Mouse (Mus musculus) hindbrain, postnatal 0 days (tissue): ENCODE data around the gene Myh14. TPM values are rescaled to one million over a fixed set of nuclear protein-coding genes. Genes with fewer than 3 reads are reported as not detected.

Source experiments
- ATAC-seq: fragments of 200-750 bp; cut with Nextera tagmentation; 2 replicates; pipeline ENCODE4 v1.8.0; 2017; ENCODE audit warnings: mild to moderate bottlenecking, moderate TSS enrichment, moderate library complexity
- DNase-seq: peaks from one replicate; pipeline ENCODE4 v3.0.0-alpha.2; 2015; ENCODE audit warnings: low spot score
- H3K27ac ChIP-seq: fragments of 300-500 bp; sonication (generic); 2 replicates; pipeline ENCODE4 v1.5.1; 2014; ENCODE audit warnings: mild to moderate bottlenecking
- H3K27me3 ChIP-seq: fragments of 300-500 bp; sonication (generic); 2 replicates; pipeline ENCODE4 v1.6.1; 2014; ENCODE audit warnings: low read length, mixed read lengths; ENCODE audit not compliant: insufficient read depth
- H3K36me3 ChIP-seq: fragments of 300-500 bp; sonication (generic); 2 replicates; pipeline ENCODE4 v1.6.1; 2014; ENCODE audit warnings: low read length, mixed read lengths; ENCODE audit not compliant: insufficient read depth
- H3K4me1 ChIP-seq: fragments of 300-500 bp; sonication (generic); 2 replicates; pipeline ENCODE4 v1.6.1; 2014; ENCODE audit warnings: antibody characterized with exemption, low read length, mixed read lengths; ENCODE audit not compliant: insufficient read depth
- H3K4me2 ChIP-seq: fragments of 300-500 bp; sonication (generic); 2 replicates; pipeline ENCODE4 v1.6.1; 2014; ENCODE audit warnings: low read depth, mild to moderate bottlenecking, low read length, moderate library complexity, mixed read lengths
- H3K4me3 ChIP-seq: fragments of 300-500 bp; sonication (generic); 2 replicates; pipeline ENCODE4 v1.5.1; 2014; ENCODE audit warnings: low read length
- H3K9ac ChIP-seq: fragments of 300-500 bp; sonication (generic); replicated peaks from 2 replicates; pipeline ENCODE4 v1.6.1; 2014; ENCODE audit warnings: mild to moderate bottlenecking, low read length, moderate library complexity, mixed read lengths
- H3K9me3 ChIP-seq: fragments of 300-500 bp; sonication (generic); 2 replicates; pipeline ENCODE4 v1.6.1; 2016; ENCODE audit warnings: low read length, mixed read lengths
- CTCF ChIP-seq: IDR thresholded peaks from 2 replicates; pipeline ENCODE4 v1.5.1; 2016; ENCODE audit warnings: antibody characterized with exemption, control low read depth, low read depth
- WGBS: fragments of 180-500 bp; shearing (Covaris S2); extraction: QIAGEN DNeasy Blood & Tissue Kit; methylation state at CpG from one replicate; pipeline ENCODE4 v1.1.7; 2014; 5-methylcytosine and 5-hydroxymethylcytosine counted together
- polyA plus RNA-seq: library from polyadenylated mRNA; unstranded; fragments of >200 nt; fragmentation: Nextera tagmentation; extraction: Ambion mirVana; gene quantifications from 2 replicates; pipeline ENCODE4 v1.2.1, GENCODE M21; 2015
- total RNA-seq: library from RNA; depleted of rRNA; stranded (reverse); fragments of >200 nt; gene quantifications from 2 replicates; pipeline ENCODE4 v1.2.3, GENCODE M21; 2014; rRNA removed

The Myh14 gene
- total and polyA plus RNA-seq, 2 experiments from 2014 or later: 9.3 to 9.7 TPM

- no peak for TF ChIP-seq CTCF
- ATAC-seq: no peak
- Histone ChIP-seq H3K4me1 (peaks cover 4% of the 10 kb centered on the region; the same call in 1 of the 2 replicates), H3K9me3 (no peaks in the 10 kb centered on the region), H3K4me2 (no peak overlapping the region), H3K4me3 (no peak overlapping the region), H3K27ac (no peak overlapping the region), H3K9ac (no peak overlapping the region), H3K27me3 (no peaks in the 10 kb centered on the region), H3K36me3 (no peaks in the 10 kb centered on the region)
- no peak for DNase-seq
- 70% methylated on average over 2 of the region's 2 CpGs for WGBS
Measured at GRCm38 (mm10) chr7:44557629-44558028, 113.0 kb downstream of the Myh14 start.

Other genes starting within 250 kb of the Myh14 start
- gene Lrrc4b, start 241.8 kb downstream of the Myh14 start, total RNA-seq: 562 and 663 TPM in 2 replicates
- gene Lrrc4b, start 241.8 kb downstream of the Myh14 start, polyA plus RNA-seq: 19.6 and 22.7 TPM in 2 replicates
- gene Aspdh, start 205.5 kb downstream of the Myh14 start, total RNA-seq: 10.2 and 15.5 TPM in 2 replicates
- gene Aspdh, start 205.5 kb downstream of the Myh14 start, polyA plus RNA-seq: 3.1 and 3.8 TPM in 2 replicates
- gene Josd2, start 202.9 kb downstream of the Myh14 start, total RNA-seq: 32.7 and 44.5 TPM in 2 replicates
- 28.3 and 32.7 TPM in 2 replicates for gene Josd2, start 202.9 kb downstream of the Myh14 start, polyA plus RNA-seq
- gene Emc10, start 174.3 kb downstream of the Myh14 start, total RNA-seq: 311 and 319 TPM in 2 replicates
- gene Emc10, start 174.3 kb downstream of the Myh14 start, polyA plus RNA-seq: 138 and 152 TPM in 2 replicates
- gene Fam71e1, start 174.3 kb downstream of the Myh14 start, total RNA-seq: 19.7 and 19.8 TPM in 2 replicates
- gene Fam71e1, start 174.3 kb downstream of the Myh14 start, polyA plus RNA-seq: 26.7 and 31.9 TPM in 2 replicates
- 0.14 and 0.47 TPM in 2 replicates for gene Mybpc2, start 146.2 kb downstream of the Myh14 start, total RNA-seq
- 0.19 and 0.25 TPM in 2 replicates for gene Mybpc2, start 146.2 kb downstream of the Myh14 start, polyA plus RNA-seq
- gene Spib, start 138.8 kb downstream of the Myh14 start, total RNA-seq: 0.05 TPM in 1 of 2 replicates, not detected in the other
- gene Spib, start 138.8 kb downstream of the Myh14 start, polyA plus RNA-seq: 0.06 TPM in 1 of 2 replicates, not detected in the other
- 26.3 and 30.0 TPM in 2 replicates for gene Pold1, start 122.0 kb downstream of the Myh14 start, total RNA-seq
- 17.6 and 18.7 TPM in 2 replicates for gene Pold1, start 122.0 kb downstream of the Myh14 start, polyA plus RNA-seq
- 71.2 and 76.4 TPM in 2 replicates for gene Nr1h2, start 116.9 kb downstream of the Myh14 start, total RNA-seq
- 50.5 and 57.6 TPM in 2 replicates for gene Nr1h2, start 116.9 kb downstream of the Myh14 start, polyA plus RNA-seq
- 0.90 TPM in 1 of 2 replicates, not detected in the other for gene Napsa, start 98.5 kb downstream of the Myh14 start, total RNA-seq
- gene Napsa, start 98.5 kb downstream of the Myh14 start, polyA plus RNA-seq: 0.26 and 0.69 TPM in 2 replicates
- 24.7 and 37.0 TPM in 2 replicates for gene Kcnc3, start 80.2 kb downstream of the Myh14 start, total RNA-seq
- 8.0 and 8.2 TPM in 2 replicates for gene Kcnc3, start 80.2 kb downstream of the Myh14 start, polyA plus RNA-seq
- gene Izumo2, start 37.9 kb upstream of the Myh14 start, total RNA-seq: not detected in 2 replicates
- not detected in 2 replicates for gene Izumo2, start 37.9 kb upstream of the Myh14 start, polyA plus RNA-seq
- gene Vrk3, start 77.6 kb upstream of the Myh14 start, total RNA-seq: 22.3 and 25.3 TPM in 2 replicates
- 28.2 and 33.0 TPM in 2 replicates for gene Vrk3, start 77.6 kb upstream of the Myh14 start, polyA plus RNA-seq
- 0.84 and 1.8 TPM in 2 replicates for gene Zfp473, start 80.2 kb upstream of the Myh14 start, total RNA-seq
- gene Zfp473, start 80.2 kb upstream of the Myh14 start, polyA plus RNA-seq: 0.68 and 0.73 TPM in 2 replicates
- 67.0 and 69.0 TPM in 2 replicates for gene Nup62, start 145.2 kb upstream of the Myh14 start, total RNA-seq
- gene Nup62, start 145.2 kb upstream of the Myh14 start, polyA plus RNA-seq: 42.9 and 46.4 TPM in 2 replicates
- gene Il4i1, start 145.5 kb upstream of the Myh14 start, total RNA-seq: 0.47 and 0.68 TPM in 2 replicates
- 0.52 and 0.58 TPM in 2 replicates for gene Il4i1, start 145.5 kb upstream of the Myh14 start, polyA plus RNA-seq
- gene Atf5, start 145.8 kb upstream of the Myh14 start, total RNA-seq: 10.1 and 15.8 TPM in 2 replicates
- gene Atf5, start 145.8 kb upstream of the Myh14 start, polyA plus RNA-seq: 4.1 and 4.4 TPM in 2 replicates
- gene Akt1s1, start 178.1 kb upstream of the Myh14 start, total RNA-seq: 136 and 156 TPM in 2 replicates
- gene Akt1s1, start 178.1 kb upstream of the Myh14 start, polyA plus RNA-seq: 94.3 and 95.4 TPM in 2 replicates
- 53.7 and 98.5 TPM in 2 replicates for gene Tbc1d17, start 178.2 kb upstream of the Myh14 start, total RNA-seq
- 103 and 106 TPM in 2 replicates for gene Tbc1d17, start 178.2 kb upstream of the Myh14 start, polyA plus RNA-seq
- 22.9 and 47.1 TPM in 2 replicates for gene Pnkp, start 186.3 kb upstream of the Myh14 start, total RNA-seq
- 35.7 and 37.5 TPM in 2 replicates for gene Pnkp, start 186.3 kb upstream of the Myh14 start, polyA plus RNA-seq
- 524 and 597 TPM in 2 replicates for gene Ptov1, start 198.9 kb upstream of the Myh14 start, total RNA-seq
- gene Ptov1, start 198.9 kb upstream of the Myh14 start, polyA plus RNA-seq: 416 and 438 TPM in 2 replicates
- 193 and 194 TPM in 2 replicates for gene Med25, start 221.9 kb upstream of the Myh14 start, total RNA-seq
- gene Med25, start 221.9 kb upstream of the Myh14 start, polyA plus RNA-seq: 121 and 123 TPM in 2 replicates
- 27.8 and 29.8 TPM in 2 replicates for gene Fuz, start 225.2 kb upstream of the Myh14 start, total RNA-seq
- 14.5 and 14.9 TPM in 2 replicates for gene Fuz, start 225.2 kb upstream of the Myh14 start, polyA plus RNA-seq